Mouse (Mus musculus) cerebellum, adult 2 months (tissue): ENCODE data around the gene Mgrn1.

ENCODE experiments used
- CTCF ChIP-seq: fragments of 200-500 bp; IDR thresholded peaks from 2 replicates; pipeline ENCODE4 v1.5.1; 2011; ENCODE audit warnings: low read depth, mild to moderate bottlenecking, control low read depth, low read length, moderate library complexity, borderline replicate concordance; ENCODE audit not compliant: insufficient read depth
- POLR2A ChIP-seq: fragments of 200-500 bp; IDR thresholded peaks from 2 replicates; pipeline ENCODE4 v1.6.1; 2011; ENCODE audit warnings: low read length, control low read depth, borderline replicate concordance; ENCODE audit not compliant: insufficient read depth

- TF ChIP-seq CTCF: no peak
- no peak for TF ChIP-seq POLR2A
Measured at GRCm38 (mm10) chr16:4881400-4882351, 4.4 kb upstream of the Mgrn1 start.
